Mouse (Mus musculus): ENCODE data around the gene H2-K1. TPM values are rescaled to one million over a fixed set of nuclear protein-coding genes. Genes with fewer than 3 reads are reported as not detected.
A peak's percentile ranks its signal among the peaks of the same experiment; 100 is the strongest.

H2-K1 gene
- polyA plus RNA-seq, 1 experiment = 98.4 TPM

- Histone ChIP-seq H3K9ac (ENCODE audit: low read depth, poor library complexity, severe bottlenecking) (no peak overlapping the region), H3K4me1 (ENCODE audit: control insufficient read depth, insufficient read depth, low read length) (no peaks in the 10 kb centered on the region), H3K36me3 (ENCODE audit: control insufficient read depth, insufficient read depth, low read length, poor library complexity, severe bottlenecking) (peaks cover 27% of the 10 kb centered on the region), H3K27ac (ENCODE audit: insufficient read depth, low read length) (no peak overlapping the region), H3K4me3 (ENCODE audit: low read depth, low read length) (no peak overlapping the region), H3K27me3 (ENCODE audit: control insufficient read depth, insufficient read depth, low read length, poor library complexity, severe bottlenecking) (no peaks in the 10 kb centered on the region), H3K9me3 (replicated peaks; ENCODE audit: control insufficient read depth, insufficient read depth, low read length, poor library complexity, severe bottlenecking) (no peaks in the 10 kb centered on the region)
- TF ChIP-seq POLR2A (IDR thresholded peaks at IDR 0.05; ENCODE audit: insufficient read depth, low read length) (no peak), EP300 (IDR thresholded peaks at IDR 0.05; ENCODE audit: insufficient read depth, low read depth, low read length) (no peak), CTCF (IDR thresholded peaks at IDR 0.05; ENCODE audit: low read depth, low read length) (no peak)
Measured at GRCm38 (mm10) chr17:33957493-33957892, 42.7 kb downstream of the H2-K1 start.

GRCm38 (mm10) chr17:33956336-33956735 is 43.8 kb downstream of the H2-K1 start:
- H3K27me3 ChIP-seq (ENCODE audit: control insufficient read depth, insufficient read depth, low read length, poor library complexity, severe bottlenecking) = no peaks in the 10 kb centered on the region
- peak overlapping the region; percentile 85 for H3K4me3 ChIP-seq (ENCODE audit: low read depth, low read length)
- no peaks in the 10 kb centered on the region for H3K9me3 ChIP-seq (replicated peaks; ENCODE audit: control insufficient read depth, insufficient read depth, low read length, poor library complexity, severe bottlenecking)
- no peaks in the 10 kb centered on the region for H3K4me1 ChIP-seq (ENCODE audit: control insufficient read depth, insufficient read depth, low read length)
- H3K27ac ChIP-seq (ENCODE audit: insufficient read depth, low read length) = no peak overlapping the region
- peak overlapping the region; percentile 65 for H3K9ac ChIP-seq (ENCODE audit: low read depth, poor library complexity, severe bottlenecking)
- H3K36me3 ChIP-seq (ENCODE audit: control insufficient read depth, insufficient read depth, low read length, poor library complexity, severe bottlenecking) = peaks cover 34% of the 10 kb centered on the region
- TF ChIP-seq POLR2A (IDR thresholded peaks at IDR 0.05; ENCODE audit: insufficient read depth, low read length) = no peak
- no peak for TF ChIP-seq EP300 (IDR thresholded peaks at IDR 0.05; ENCODE audit: insufficient read depth, low read depth, low read length)
- TF ChIP-seq CTCF (IDR thresholded peaks at IDR 0.05; ENCODE audit: low read depth, low read length) = no peak

- TF ChIP-seq POLR2A (IDR thresholded peaks at IDR 0.05; ENCODE audit: insufficient read depth, low read length) (peak; percentile 95), CTCF (IDR thresholded peaks at IDR 0.05; ENCODE audit: low read depth, low read length) (no peak)
- Histone ChIP-seq H3K9me3 (replicated peaks; ENCODE audit: control insufficient read depth, insufficient read depth, low read length, poor library complexity, severe bottlenecking) (no peaks in the 10 kb centered on the region), H3K36me3 (ENCODE audit: control insufficient read depth, insufficient read depth, low read length, poor library complexity, severe bottlenecking) (peaks cover 34% of the 10 kb centered on the region), H3K4me3 (ENCODE audit: low read depth, low read length) (peak within 1 kb of the TSS; percentile 87), H3K27me3 (ENCODE audit: control insufficient read depth, insufficient read depth, low read length, poor library complexity, severe bottlenecking) (no peaks in the 10 kb centered on the region), H3K9ac (ENCODE audit: low read depth, poor library complexity, severe bottlenecking) (peak within 1 kb of the TSS; percentile 88), H3K27ac (ENCODE audit: insufficient read depth, low read length) (peak within 1 kb of the TSS; percentile 56), H3K4me1 (ENCODE audit: control insufficient read depth, insufficient read depth, low read length) (no peaks in the 10 kb centered on the region)
Measured at GRCm38 (mm10) chr17:33955555-33956214, 44.5 kb downstream of the H2-K1 start, which contains the start of the genes Vps52 and Rps18. TSS of gene Vps52 (plus strand) at chr17:33955812. TSS of gene Rps18 (minus strand) at chr17:33956001.

GRCm38 (mm10) chr17:33954646-33955554 is 45.2 kb downstream of the H2-K1 start:
- Histone ChIP-seq H3K27ac (ENCODE audit: insufficient read depth, low read length) (peak overlapping the region; percentile 56), H3K9ac (ENCODE audit: low read depth, poor library complexity, severe bottlenecking) (peak overlapping the region; percentile 88), H3K27me3 (ENCODE audit: control insufficient read depth, insufficient read depth, low read length, poor library complexity, severe bottlenecking) (no peaks in the 10 kb centered on the region), H3K36me3 (ENCODE audit: control insufficient read depth, insufficient read depth, low read length, poor library complexity, severe bottlenecking) (peaks cover 34% of the 10 kb centered on the region), H3K9me3 (replicated peaks; ENCODE audit: control insufficient read depth, insufficient read depth, low read length, poor library complexity, severe bottlenecking) (no peaks in the 10 kb centered on the region), H3K4me1 (ENCODE audit: control insufficient read depth, insufficient read depth, low read length) (no peaks in the 10 kb centered on the region), H3K4me3 (ENCODE audit: low read depth, low read length) (peak overlapping the region; percentile 87)
- no peak for TF ChIP-seq EP300 (IDR thresholded peaks at IDR 0.05; ENCODE audit: insufficient read depth, low read depth, low read length)
- TF ChIP-seq POLR2A (IDR thresholded peaks at IDR 0.05; ENCODE audit: insufficient read depth, low read length) = no peak
- no peak for TF ChIP-seq CTCF (IDR thresholded peaks at IDR 0.05; ENCODE audit: low read depth, low read length)

- no peaks in the 10 kb centered on the region for H3K4me1 ChIP-seq (ENCODE audit: control insufficient read depth, insufficient read depth, low read length)
- no peaks in the 10 kb centered on the region for H3K27me3 ChIP-seq (ENCODE audit: control insufficient read depth, insufficient read depth, low read length, poor library complexity, severe bottlenecking)
- peak overlapping the region; percentile 56 for H3K27ac ChIP-seq (ENCODE audit: insufficient read depth, low read length)
- no peaks in the 10 kb centered on the region for H3K9me3 ChIP-seq (replicated peaks; ENCODE audit: control insufficient read depth, insufficient read depth, low read length, poor library complexity, severe bottlenecking)
- peak overlapping the region; percentile 87 for H3K4me3 ChIP-seq (ENCODE audit: low read depth, low read length)
- peak overlapping the region; percentile 88 for H3K9ac ChIP-seq (ENCODE audit: low read depth, poor library complexity, severe bottlenecking)
- H3K36me3 ChIP-seq (ENCODE audit: control insufficient read depth, insufficient read depth, low read length, poor library complexity, severe bottlenecking) = peaks cover 38% of the 10 kb centered on the region
- no peak for TF ChIP-seq EP300 (IDR thresholded peaks at IDR 0.05; ENCODE audit: insufficient read depth, low read depth, low read length)
- TF ChIP-seq CTCF (IDR thresholded peaks at IDR 0.05; ENCODE audit: low read depth, low read length) = no peak
- TF ChIP-seq POLR2A (IDR thresholded peaks at IDR 0.05; ENCODE audit: insufficient read depth, low read length) = no peak
Measured at GRCm38 (mm10) chr17:33953961-33954565, 46.1 kb downstream of the H2-K1 start.
